ENCODE assay signal across 23 mouse cellular contexts in genomic region chr3:157993322-157993721, GRCm38 (mm10). TPM values are rescaled to one million over a fixed set of nuclear protein-coding genes. Genes with fewer than 3 reads are reported as not detected.
DNase-seq lines count a peak whose midpoint lies in the region; ATAC-seq and TF ChIP-seq lines count a peak whose summit lies in the region.
"Had no signal": no experiment of that assay in that cellular context is flagged by ENCODE, and none has a peak within 500 bp of the region (broad histone marks: within the 10 kb centered on the region; RNA-seq: fewer than 3 reads in every experiment).

No protein-coding gene starts in this region.

- no peaks in the 10 kb centered on the region for H3K4me1 ChIP-seq in kidney, postnatal 0 days (replicated peaks; ENCODE audit: insufficient read depth, low read length)
- H3K4me1 ChIP-seq in liver, embryonic 12.5 days, result 0 out of 2 replicates have a peak, but pooled peaks cover under 1% of the 10 kb centered on the region
- H3K4me1 ChIP-seq in stomach, embryonic 15.5 days, result no peaks in the 10 kb centered on the region
- H3K4me1 ChIP-seq in forebrain, embryonic 12.5 days, result no peaks in the 10 kb centered on the region
- H3K4me1 ChIP-seq in hindbrain, embryonic 11.5 days (replicated peaks; ENCODE audit: control insufficient read depth, insufficient read depth, low read length), result no peaks in the 10 kb centered on the region
- H3K4me1 ChIP-seq: embryonic facial prominence, embryonic 12.5 days; forebrain, embryonic 15.5 days; heart, embryonic 10.5 days; hindbrain, embryonic 10.5 days; midbrain, embryonic 13.5 days; neural tube, embryonic 13.5 days had no signal

- no peak for TF ChIP-seq CTCF in kidney, postnatal 0 days (IDR thresholded peaks at IDR 0.05; ENCODE audit: low read depth)

- no peak overlapping the region for H3K4me3 ChIP-seq in kidney, postnatal 0 days (replicated peaks; ENCODE audit: low read depth, low read length)
- no peak overlapping the region for H3K4me3 ChIP-seq in liver, embryonic 12.5 days
- no peak overlapping the region for H3K4me3 ChIP-seq in stomach, embryonic 15.5 days (replicated peaks)
- H3K4me3 ChIP-seq in forebrain, embryonic 12.5 days (replicated peaks), result no peak overlapping the region
- H3K4me3 ChIP-seq in hindbrain, embryonic 11.5 days (ENCODE audit: low read depth, low read length), result no peak overlapping the region
- H3K4me3 ChIP-seq: embryonic facial prominence, embryonic 12.5 days; erythroblast, embryonic 14.5 days; forebrain, embryonic 15.5 days; heart, embryonic 10.5 days; hindbrain, embryonic 10.5 days; midbrain, embryonic 13.5 days; neural tube, embryonic 13.5 days had no signal

- no peak overlapping the region for H3K9ac ChIP-seq in kidney, postnatal 0 days (ENCODE audit: low read depth, low read length)
- no peak overlapping the region for H3K9ac ChIP-seq in liver, embryonic 12.5 days
- H3K9ac ChIP-seq in stomach, embryonic 15.5 days, result no peak overlapping the region
- H3K9ac ChIP-seq in forebrain, embryonic 12.5 days, result no peak overlapping the region
- no peak overlapping the region for H3K9ac ChIP-seq in hindbrain, embryonic 11.5 days (ENCODE audit: low read depth, low read length)
- H3K9ac ChIP-seq: embryonic facial prominence, embryonic 12.5 days; forebrain, embryonic 15.5 days; midbrain, embryonic 13.5 days; neural tube, embryonic 13.5 days had no signal

- DNase-seq in kidney, adult 18-20 months, result peak; percentile 68
- DNase-seq in kidney, postnatal 4 days, result no peak
- peak; percentile 10 for DNase-seq in kidney, postnatal 0 days (ENCODE audit: low spot score)
- DNase-seq in thymus, postnatal 10 days (ENCODE audit: low spot score in 2 of 2), result no peak
- DNase-seq in hindbrain, embryonic 11.5 days (ENCODE audit: low spot score), result no peak
- DNase-seq: adrenal gland, postnatal 10 days; cerebellum, adult 9-11 months; layer of hippocampus, adult 9-11 months; spleen, adult 18-20 months; thymus, adult 2 months had no signal

- H3K27ac ChIP-seq in kidney, postnatal 0 days, result no peak overlapping the region
- H3K27ac ChIP-seq in liver, embryonic 12.5 days, result no peak overlapping the region
- no peak overlapping the region for H3K27ac ChIP-seq in stomach, embryonic 15.5 days
- H3K27ac ChIP-seq in forebrain, embryonic 12.5 days, result no peak overlapping the region
- H3K27ac ChIP-seq in hindbrain, embryonic 11.5 days (ENCODE audit: low read depth, low read length), result no peak overlapping the region
- H3K27ac ChIP-seq: embryonic facial prominence, embryonic 12.5 days; forebrain, embryonic 15.5 days; heart, embryonic 10.5 days; hindbrain, embryonic 10.5 days; midbrain, embryonic 13.5 days; neural tube, embryonic 13.5 days had no signal

- ATAC-seq in kidney, postnatal 0 days (replicated peaks; ENCODE audit: low FRiP score, low read depth), result peak; percentile 88
- ATAC-seq in liver, embryonic 12.5 days, result peak; percentile 74
- peak; percentile 53; the same call in 1 of the 2 replicates for ATAC-seq in stomach, embryonic 15.5 days (ENCODE audit: insufficient read depth, low FRiP score, low read depth)
- ATAC-seq in forebrain, embryonic 12.5 days (ENCODE audit: low FRiP score), result no peak
- no peak for ATAC-seq in hindbrain, embryonic 11.5 days (ENCODE audit: low FRiP score)
- ATAC-seq: CD4-positive, CD25-positive, alpha-beta regulatory T cell, adult 4 months; forebrain, embryonic 15.5 days; lung, postnatal 0 days; midbrain, embryonic 13.5 days; Patski had no signal

- 0 out of 2 replicates have a peak, but pooled peaks cover 9% of the 10 kb centered on the region for H3K36me3 ChIP-seq in kidney, postnatal 0 days (ENCODE audit: insufficient read depth, low read length)
- H3K36me3 ChIP-seq in liver, embryonic 12.5 days, result peaks cover 53% of the 10 kb centered on the region
- H3K36me3 ChIP-seq in stomach, embryonic 15.5 days, result peaks cover 2% of the 10 kb centered on the region; the same call in 1 of the 2 replicates
- H3K36me3 ChIP-seq in forebrain, embryonic 12.5 days (replicated peaks), result peaks cover 19% of the 10 kb centered on the region
- H3K36me3 ChIP-seq in hindbrain, embryonic 11.5 days (ENCODE audit: control insufficient read depth, insufficient read depth, low read length), result no peaks in the 10 kb centered on the region
- H3K36me3 ChIP-seq: embryonic facial prominence, embryonic 12.5 days had no signal

- H3K4me2 ChIP-seq in kidney, postnatal 0 days (ENCODE audit: low read length), result no peak overlapping the region
- H3K4me2 ChIP-seq in liver, embryonic 12.5 days, result no peak overlapping the region
- no peak overlapping the region for H3K4me2 ChIP-seq in stomach, embryonic 15.5 days
- H3K4me2 ChIP-seq in forebrain, embryonic 12.5 days, result no peak overlapping the region
- H3K4me2 ChIP-seq in hindbrain, embryonic 11.5 days (replicated peaks; ENCODE audit: low read depth, low read length), result no peak overlapping the region
- H3K4me2 ChIP-seq: embryonic facial prominence, embryonic 12.5 days; forebrain, embryonic 15.5 days; midbrain, embryonic 13.5 days; neural tube, embryonic 13.5 days had no signal

- no peaks in the 10 kb centered on the region for H3K27me3 ChIP-seq in kidney, postnatal 0 days (ENCODE audit: insufficient read depth, low read length)
- H3K27me3 ChIP-seq in liver, embryonic 12.5 days (replicated peaks), result no peaks in the 10 kb centered on the region
- H3K27me3 ChIP-seq in stomach, embryonic 15.5 days (replicated peaks), result no peaks in the 10 kb centered on the region
- H3K27me3 ChIP-seq in forebrain, embryonic 12.5 days, result no peaks in the 10 kb centered on the region
- H3K27me3 ChIP-seq in hindbrain, embryonic 11.5 days (ENCODE audit: control insufficient read depth, insufficient read depth, low read length), result no peaks in the 10 kb centered on the region
- H3K27me3 ChIP-seq: embryonic facial prominence, embryonic 12.5 days; forebrain, embryonic 15.5 days; midbrain, embryonic 13.5 days; neural tube, embryonic 13.5 days; Patski had no signal

- no peaks in the 10 kb centered on the region for H3K9me3 ChIP-seq in kidney, postnatal 0 days (replicated peaks; ENCODE audit: low read length)
- no peaks in the 10 kb centered on the region for H3K9me3 ChIP-seq in liver, embryonic 12.5 days (replicated peaks)
- no peaks in the 10 kb centered on the region for H3K9me3 ChIP-seq in stomach, embryonic 15.5 days
- H3K9me3 ChIP-seq in forebrain, embryonic 12.5 days, result no peaks in the 10 kb centered on the region
- H3K9me3 ChIP-seq in hindbrain, embryonic 11.5 days (ENCODE audit: control insufficient read depth, low read length), result no peaks in the 10 kb centered on the region
- H3K9me3 ChIP-seq: embryonic facial prominence, embryonic 12.5 days; forebrain, embryonic 15.5 days; heart, embryonic 10.5 days; hindbrain, embryonic 10.5 days; midbrain, embryonic 13.5 days; neural tube, embryonic 13.5 days had no signal

RNA-seq across cellular contexts. Expression of gene Srsf11, which starts 43.1 kb away (rescaled TPM):
- 238 and 277 TPM in 2 replicates for polyA plus RNA-seq in kidney, postnatal 0 days (2015; fragmentation: Nextera tagmentation; extraction: Ambion mirVana)
- polyA plus RNA-seq in liver, embryonic 12.5 days (2016; fragmentation: Nextera tagmentation; extraction: Ambion mirVana), result 173 and 185 TPM in 2 replicates
- 229 and 234 TPM in 2 replicates for polyA plus RNA-seq in stomach, embryonic 15.5 days (2015; fragmentation: Nextera tagmentation; extraction: Ambion mirVana)
- polyA plus RNA-seq in forebrain, embryonic 12.5 days (2016; fragmentation: Nextera tagmentation; extraction: Ambion mirVana), result 346 and 368 TPM in 2 replicates
- polyA plus RNA-seq in hindbrain, embryonic 11.5 days (2014; fragmentation: Nextera tagmentation; extraction: Ambion mirVana), result 336 and 374 TPM in 2 replicates

RNA-seq across cellular contexts. Expression of gene Lrrc40, which starts 43.1 kb away (rescaled TPM):
- 42.5 and 42.6 TPM in 2 replicates for polyA plus RNA-seq in kidney, postnatal 0 days (2015; fragmentation: Nextera tagmentation; extraction: Ambion mirVana)
- polyA plus RNA-seq in liver, embryonic 12.5 days (2016; fragmentation: Nextera tagmentation; extraction: Ambion mirVana), result 39.1 and 41.4 TPM in 2 replicates
- polyA plus RNA-seq in stomach, embryonic 15.5 days (2015; fragmentation: Nextera tagmentation; extraction: Ambion mirVana), result 45.4 and 53.7 TPM in 2 replicates
- polyA plus RNA-seq in forebrain, embryonic 12.5 days (2016; fragmentation: Nextera tagmentation; extraction: Ambion mirVana), result 80.9 and 81.0 TPM in 2 replicates
- 73.9 and 78.5 TPM in 2 replicates for polyA plus RNA-seq in hindbrain, embryonic 11.5 days (2014; fragmentation: Nextera tagmentation; extraction: Ambion mirVana)

RNA-seq across cellular contexts. Expression of gene Ankrd13c, which starts 46.3 kb away (rescaled TPM):
- polyA plus RNA-seq in kidney, postnatal 0 days (2015; fragmentation: Nextera tagmentation; extraction: Ambion mirVana), result 31.9 and 33.0 TPM in 2 replicates
- 24.1 and 25.4 TPM in 2 replicates for polyA plus RNA-seq in liver, embryonic 12.5 days (2016; fragmentation: Nextera tagmentation; extraction: Ambion mirVana)
- polyA plus RNA-seq in stomach, embryonic 15.5 days (2015; fragmentation: Nextera tagmentation; extraction: Ambion mirVana), result 19.0 and 22.1 TPM in 2 replicates
- 26.6 and 27.7 TPM in 2 replicates for polyA plus RNA-seq in forebrain, embryonic 12.5 days (2016; fragmentation: Nextera tagmentation; extraction: Ambion mirVana)
- polyA plus RNA-seq in hindbrain, embryonic 11.5 days (2014; fragmentation: Nextera tagmentation; extraction: Ambion mirVana), result 22.1 and 23.7 TPM in 2 replicates

Comparison
In these comparisons a context has a peak if more than half of its experiments do, and no peak if none do; other contexts are left out.
1. DNase-seq: peak in kidney, adult 18-20 months (single experiment) and kidney, postnatal 0 days (single experiment); none in kidney, postnatal 4 days (0 of 2), thymus, postnatal 10 days (0 of 2) and hindbrain, embryonic 11.5 days (single experiment).
2. ATAC-seq: peak in kidney, postnatal 0 days (single experiment), liver, embryonic 12.5 days (single experiment) and stomach, embryonic 15.5 days (single experiment); none in forebrain, embryonic 12.5 days (single experiment) and hindbrain, embryonic 11.5 days (single experiment).